Mouse (Mus musculus) kidney, adult 2 months (tissue): ENCODE data around the gene Cbx8. TPM values are rescaled to one million over a fixed set of nuclear protein-coding genes. Genes with fewer than 3 reads are reported as not detected.

Source experiments
- DNase-seq: peaks from one replicate; pipeline ENCODE4 v3.0.0; 2021
- H3K27ac ChIP-seq: fragments of 200-500 bp; 2 replicates; pipeline ENCODE4 v1.5.1; 2012; ENCODE audit warnings: low read depth, low read length, control low read depth, inconsistent platforms; ENCODE audit not compliant: insufficient read depth
- H3K27me3 ChIP-seq: fragments of 200-500 bp; replicated peaks from 2 replicates; pipeline ENCODE4 v1.6.1; 2012; ENCODE audit warnings: mild to moderate bottlenecking, moderate library complexity, low read length, inconsistent platforms; ENCODE audit not compliant: control insufficient read depth, insufficient read depth
- H3K36me3 ChIP-seq: fragments of 200-500 bp; 2 replicates; pipeline ENCODE4 v1.6.1; 2012; ENCODE audit warnings: mild to moderate bottlenecking, moderate library complexity, low read length, inconsistent platforms; ENCODE audit not compliant: control insufficient read depth, insufficient read depth
- H3K4me1 ChIP-seq: fragments of 200-500 bp; 2 replicates; pipeline ENCODE4 v1.6.1; 2011; ENCODE audit warnings: low read length; ENCODE audit not compliant: control insufficient read depth, insufficient read depth
- H3K4me3 ChIP-seq: fragments of 200-500 bp; 2 replicates; pipeline ENCODE4 v1.5.1; 2011; ENCODE audit warnings: mild to moderate bottlenecking, low read depth, low read length, control low read depth; ENCODE audit not compliant: insufficient read depth
- CTCF ChIP-seq: fragments of 200-500 bp; conservative IDR thresholded peaks from 2 replicates; pipeline ENCODE4 v1.5.1; 2011; ENCODE audit warnings: low read depth, mild to moderate bottlenecking, control low read depth, low read length, moderate library complexity, mixed read lengths; ENCODE audit not compliant: insufficient read depth, insufficient read length
- POLR2A ChIP-seq: fragments of 200-500 bp; IDR thresholded peaks from one replicate; pipeline ENCODE4 v1.6.1; 2011; ENCODE audit warnings: low read depth, low read length, control low read depth
- WGBS: fragments of 180-500 bp; shearing (Covaris S2); methylation state at CpG from one replicate; pipeline ENCODE4 v1.1.7; 2018; 5-methylcytosine and 5-hydroxymethylcytosine counted together
- polyA plus RNA-seq: library from polyadenylated mRNA; depleted of rRNA; stranded (reverse); fragments of >200 nt; gene quantifications from 2 replicates; pipeline ENCODE4 v1.2.3, GENCODE M21; 2012

Gene Cbx8
- polyA plus RNA-seq, 1 experiment = 2.1 TPM

GRCm38 (mm10) chr11:119035094-119035685 is 5.6 kb downstream of the Cbx8 start:
- Histone ChIP-seq H3K36me3 (no peaks in the 10 kb centered on the region), H3K4me3 (no peak overlapping the region), H3K27me3 (no peaks in the 10 kb centered on the region), H3K4me1 (peaks cover 6% of the 10 kb centered on the region; the same call in 1 of the 2 replicates), H3K27ac (no peak overlapping the region)
- TF ChIP-seq CTCF (no peak), POLR2A (no peak)
- peak; percentile 79 for DNase-seq
- WGBS = 15% methylated on average over 21 of the region's 21 CpGs

- Histone ChIP-seq H3K27ac (no peak overlapping the region), H3K4me1 (0 out of 2 replicates have a peak, but pooled peaks cover 4% of the 10 kb centered on the region), H3K27me3 (no peaks in the 10 kb centered on the region), H3K36me3 (no peaks in the 10 kb centered on the region), H3K4me3 (no peak overlapping the region)
- DNase-seq = no peak
- WGBS = 13% methylated on average over 19 of the region's 19 CpGs
- no peak for TF ChIP-seq CTCF
These were observed 6.1 kb downstream of the Cbx8 start for GRCm38 (mm10) chr11:119034635-119035034.

- Histone ChIP-seq H3K27ac (no peak overlapping the region), H3K36me3 (no peaks in the 10 kb centered on the region), H3K27me3 (no peaks in the 10 kb centered on the region), H3K4me1 (0 out of 2 replicates have a peak, but pooled peaks cover 4% of the 10 kb centered on the region), H3K4me3 (no peak overlapping the region)
- TF ChIP-seq CTCF (peak; percentile 90), POLR2A (no peak)
- 3% methylated on average over 26 of the region's 26 CpGs for WGBS
- peak; percentile 85 for DNase-seq
These were observed 6.8 kb downstream of the Cbx8 start for GRCm38 (mm10) chr11:119033874-119034558.

GRCm38 (mm10) chr11:119026203-119026602 is 14.6 kb downstream of the Cbx8 start:
- H3K4me3 ChIP-seq = no peak overlapping the region
- H3K27ac ChIP-seq = no peak overlapping the region
- DNase-seq = peak; percentile 44
- peaks cover 1% of the 10 kb centered on the region for H3K36me3 ChIP-seq
- TF ChIP-seq CTCF = no peak
- no peak for TF ChIP-seq POLR2A
- 0 out of 2 replicates have a peak, but pooled peaks cover 7% of the 10 kb centered on the region for H3K4me1 ChIP-seq
- 74% methylated on average over 12 of the region's 12 CpGs for WGBS
- no peaks in the 10 kb centered on the region for H3K27me3 ChIP-seq

GRCm38 (mm10) chr11:119024260-119024659 is 16.5 kb downstream of the Cbx8 start:
- Histone ChIP-seq H3K4me1 (0 out of 2 replicates have a peak, but pooled peaks cover 7% of the 10 kb centered on the region), H3K36me3 (peaks cover 1% of the 10 kb centered on the region), H3K27ac (no peak overlapping the region), H3K4me3 (no peak overlapping the region), H3K27me3 (no peaks in the 10 kb centered on the region)
- 26% methylated on average over 7 of the region's 7 CpGs for WGBS
- peak; percentile 61 for DNase-seq
- TF ChIP-seq CTCF = no peak
- no peak for TF ChIP-seq POLR2A

- H3K27ac ChIP-seq = no peak overlapping the region
- 3% methylated on average over 15 of the region's 15 CpGs for WGBS
- no peak for DNase-seq
These were observed 17.2 kb downstream of the Cbx8 start for GRCm38 (mm10) chr11:119023616-119023980.

GRCm38 (mm10) chr11:119022895-119023615 is 17.7 kb downstream of the Cbx8 start, which contains the start of gene Cbx2:
TSS of gene Cbx2 (plus strand) at chr11:119022962.
- peak within 1 kb of the TSS; percentile 95 for H3K4me3 ChIP-seq
- TF ChIP-seq POLR2A = no peak
- no peak for TF ChIP-seq CTCF
- DNase-seq = peak; percentile 92
- no peak within 1 kb of the TSS for H3K27ac ChIP-seq
- H3K36me3 ChIP-seq = no peaks in the 10 kb centered on the region; the same call in 1 of the 2 replicates
- WGBS = under 1% methylated on average over 98 of the region's 99 CpGs
- no peaks in the 10 kb centered on the region for H3K27me3 ChIP-seq
- H3K4me1 ChIP-seq = 0 out of 2 replicates have a peak, but pooled peaks cover 7% of the 10 kb centered on the region

More at GRCm38 (mm10) chr11:119023616-119023980, 17.2 kb downstream of the Cbx8 start:
- peaks cover 1% of the 10 kb centered on the region for H3K36me3 ChIP-seq
- H3K4me1 ChIP-seq = 0 out of 2 replicates have a peak, but pooled peaks cover 7% of the 10 kb centered on the region
- no peaks in the 10 kb centered on the region for H3K27me3 ChIP-seq
- TF ChIP-seq POLR2A = no peak
- no peak for TF ChIP-seq CTCF
- peak overlapping the region; percentile 95 for H3K4me3 ChIP-seq
